Mouse (Mus musculus): ENCODE data around the gene Olfr355. TPM values are rescaled to one million over a fixed set of nuclear protein-coding genes. Genes with fewer than 3 reads are reported as not detected.

Olfr355 gene
- not detected for polyA plus RNA-seq (2015; fragmentation: Illumina TruSeq; extraction: RNeasy Lipid Tissue Mini Kit (QIAGEN cat#74804); ENCODE audit: insufficient read depth, low replicate concordance)

DNA sequence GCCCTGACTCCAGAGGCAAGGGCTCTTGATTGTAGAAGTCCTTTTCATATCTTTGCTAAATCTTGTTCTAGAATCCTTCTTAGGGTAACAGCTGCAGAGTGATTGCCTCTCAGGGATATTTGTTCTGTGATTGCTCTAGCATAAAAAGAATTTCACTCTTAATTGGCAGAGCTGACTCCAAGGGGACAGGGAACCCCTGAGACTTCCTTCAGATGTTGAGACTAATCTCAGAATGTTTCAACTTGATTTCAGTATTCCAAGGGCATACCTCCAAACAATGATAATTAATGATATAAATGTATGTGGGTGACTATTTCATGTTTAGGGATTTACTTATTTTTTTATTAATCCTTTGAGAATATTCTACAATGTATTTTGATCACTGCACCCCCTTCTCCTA is at the start of gene Olfr355:
TSS of gene Olfr355 (minus strand) at position 101 of the 400 bp plus-strand sequence.

DNA sequence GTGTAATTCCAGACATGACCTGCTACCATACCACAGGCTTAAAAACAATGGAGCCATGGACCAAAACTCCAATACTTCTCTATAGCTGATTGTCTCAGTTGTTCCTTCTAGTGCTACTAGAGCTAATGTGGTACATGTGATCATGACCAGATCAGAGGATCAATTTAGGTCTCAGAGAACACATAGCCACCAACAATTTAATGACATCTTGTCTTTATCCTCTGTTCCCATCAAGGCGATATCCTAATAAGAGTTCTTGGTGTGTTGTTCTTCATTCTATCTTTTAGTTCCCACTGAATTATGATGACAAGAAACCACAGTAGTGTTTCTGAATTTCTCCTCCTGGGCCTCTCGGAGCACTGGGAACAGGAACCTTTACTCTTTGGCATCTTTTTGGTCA is 8.1 kb upstream of the Olfr355 start, which contains the start of gene Olfr356:
TSS of gene Olfr356 (plus strand) at position 301 of the 400 bp plus-strand sequence.

DNA sequence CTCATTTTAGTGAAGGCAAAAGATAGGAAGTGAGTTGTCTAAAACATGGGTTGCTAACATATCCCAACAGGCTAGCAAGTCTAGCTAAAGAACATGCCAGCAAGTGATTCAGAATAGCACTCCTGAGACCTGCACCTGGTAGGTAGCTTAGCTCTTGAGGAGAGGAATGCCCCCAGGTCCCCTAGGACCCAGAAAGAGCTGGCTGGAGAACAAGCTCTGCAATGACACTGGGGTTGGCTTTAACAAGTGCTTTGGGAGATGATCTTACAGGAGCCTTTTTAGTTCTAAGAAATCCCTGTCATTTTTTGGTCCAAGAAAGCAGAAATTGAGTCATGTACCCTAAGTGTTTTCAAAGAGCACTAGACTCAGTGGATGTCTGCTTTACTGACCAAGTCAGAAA is 23.3 kb downstream of the Olfr355 start, which contains the start of gene Olfr354:
TSS of gene Olfr354 (plus strand) at position 301 of the 400 bp plus-strand sequence.

DNA sequence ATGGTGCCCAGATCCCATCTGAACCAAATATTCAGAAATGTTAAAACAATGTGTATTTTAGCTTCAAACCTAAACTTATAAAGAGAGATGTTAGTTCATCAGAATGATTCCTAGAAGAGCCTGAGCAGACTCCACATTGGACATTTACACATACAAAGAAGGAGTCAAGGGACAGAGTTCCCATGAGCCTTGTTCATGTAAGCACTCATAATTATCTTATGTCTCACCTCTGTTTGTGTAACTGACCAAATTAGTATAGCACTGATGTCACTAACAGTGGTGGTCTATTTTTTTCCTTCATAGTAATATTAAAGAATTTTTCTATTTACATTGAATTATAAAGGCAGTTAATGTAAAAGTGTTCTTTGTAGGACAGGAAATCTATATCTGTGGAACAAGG is 35.9 kb downstream of the Olfr355 start, which contains the start of gene Olfr353:
TSS of gene Olfr353 (minus strand) at position 101 of the 400 bp plus-strand sequence.

Other genes with a start within 250 kb of the Olfr355 start
- not detected for gene Olfr346, start 243.1 kb downstream of the Olfr355 start, polyA plus RNA-seq (2015; fragmentation: Illumina TruSeq; extraction: RNeasy Lipid Tissue Mini Kit (QIAGEN cat#74804); ENCODE audit: insufficient read depth, low replicate concordance)
- gene Olfr347, start 197.0 kb downstream of the Olfr355 start, polyA plus RNA-seq (2015; fragmentation: Illumina TruSeq; extraction: RNeasy Lipid Tissue Mini Kit (QIAGEN cat#74804); ENCODE audit: insufficient read depth, low replicate concordance), result not detected
- gene Olfr348, start 144.6 kb downstream of the Olfr355 start, polyA plus RNA-seq (2015; fragmentation: Illumina TruSeq; extraction: RNeasy Lipid Tissue Mini Kit (QIAGEN cat#74804); ENCODE audit: insufficient read depth, low replicate concordance), result not detected
- gene Olfr50, start 138.4 kb downstream of the Olfr355 start, polyA plus RNA-seq (2015; fragmentation: Illumina TruSeq; extraction: RNeasy Lipid Tissue Mini Kit (QIAGEN cat#74804); ENCODE audit: insufficient read depth, low replicate concordance), result not detected
- not detected for gene Olfr3, start 111.9 kb downstream of the Olfr355 start, polyA plus RNA-seq (2015; fragmentation: Illumina TruSeq; extraction: RNeasy Lipid Tissue Mini Kit (QIAGEN cat#74804); ENCODE audit: insufficient read depth, low replicate concordance)
- not detected for gene Olfr350, start 82.6 kb downstream of the Olfr355 start, polyA plus RNA-seq (2015; fragmentation: Illumina TruSeq; extraction: RNeasy Lipid Tissue Mini Kit (QIAGEN cat#74804); ENCODE audit: insufficient read depth, low replicate concordance)
- gene Olfr351, start 66.2 kb downstream of the Olfr355 start, polyA plus RNA-seq (2015; fragmentation: Illumina TruSeq; extraction: RNeasy Lipid Tissue Mini Kit (QIAGEN cat#74804); ENCODE audit: insufficient read depth, low replicate concordance), result not detected
- not detected for gene Olfr352, start 60.4 kb downstream of the Olfr355 start, polyA plus RNA-seq (2015; fragmentation: Illumina TruSeq; extraction: RNeasy Lipid Tissue Mini Kit (QIAGEN cat#74804); ENCODE audit: insufficient read depth, low replicate concordance)
- gene Olfr353, start 36.0 kb downstream of the Olfr355 start, polyA plus RNA-seq (2015; fragmentation: Illumina TruSeq; extraction: RNeasy Lipid Tissue Mini Kit (QIAGEN cat#74804); ENCODE audit: insufficient read depth, low replicate concordance), result not detected
- not detected for gene Olfr354, start 23.2 kb downstream of the Olfr355 start, polyA plus RNA-seq (2015; fragmentation: Illumina TruSeq; extraction: RNeasy Lipid Tissue Mini Kit (QIAGEN cat#74804); ENCODE audit: insufficient read depth, low replicate concordance)
- not detected for gene Olfr356, start 8.2 kb upstream of the Olfr355 start, polyA plus RNA-seq (2015; fragmentation: Illumina TruSeq; extraction: RNeasy Lipid Tissue Mini Kit (QIAGEN cat#74804); ENCODE audit: insufficient read depth, low replicate concordance)
- not detected for gene Olfr357, start 64.9 kb upstream of the Olfr355 start, polyA plus RNA-seq (2015; fragmentation: Illumina TruSeq; extraction: RNeasy Lipid Tissue Mini Kit (QIAGEN cat#74804); ENCODE audit: insufficient read depth, low replicate concordance)
- gene Olfr358, start 80.4 kb upstream of the Olfr355 start, polyA plus RNA-seq (2015; fragmentation: Illumina TruSeq; extraction: RNeasy Lipid Tissue Mini Kit (QIAGEN cat#74804); ENCODE audit: insufficient read depth, low replicate concordance), result not detected
- not detected for gene Olfr360, start 136.8 kb upstream of the Olfr355 start, polyA plus RNA-seq (2015; fragmentation: Illumina TruSeq; extraction: RNeasy Lipid Tissue Mini Kit (QIAGEN cat#74804); ENCODE audit: insufficient read depth, low replicate concordance)
- gene Olfr361, start 160.4 kb upstream of the Olfr355 start, polyA plus RNA-seq (2015; fragmentation: Illumina TruSeq; extraction: RNeasy Lipid Tissue Mini Kit (QIAGEN cat#74804); ENCODE audit: insufficient read depth, low replicate concordance), result not detected
- not detected for gene Olfr362, start 189.0 kb upstream of the Olfr355 start, polyA plus RNA-seq (2015; fragmentation: Illumina TruSeq; extraction: RNeasy Lipid Tissue Mini Kit (QIAGEN cat#74804); ENCODE audit: insufficient read depth, low replicate concordance)
- not detected for gene Olfr364-ps1, start 210.4 kb upstream of the Olfr355 start, polyA plus RNA-seq (2015; fragmentation: Illumina TruSeq; extraction: RNeasy Lipid Tissue Mini Kit (QIAGEN cat#74804); ENCODE audit: insufficient read depth, low replicate concordance)